Mouse (Mus musculus) kidney, adult 2 months (tissue): ENCODE results near the gene Stambp. TPM values are rescaled to one million over a fixed set of nuclear protein-coding genes. Genes with fewer than 3 reads are reported as not detected.
A peak's percentile ranks its signal among the peaks of the same experiment; 100 is the strongest.

ENCODE experiments used
- DNase-seq: peaks from one replicate; pipeline ENCODE4 v3.0.0; 2021
- H3K27ac ChIP-seq: fragments of 200-500 bp; 2 replicates; pipeline ENCODE4 v1.5.1; 2012; ENCODE audit warnings: low read depth, low read length, control low read depth, inconsistent platforms; ENCODE audit not compliant: insufficient read depth
- H3K27me3 ChIP-seq: fragments of 200-500 bp; replicated peaks from 2 replicates; pipeline ENCODE4 v1.6.1; 2012; ENCODE audit warnings: mild to moderate bottlenecking, moderate library complexity, low read length, inconsistent platforms; ENCODE audit not compliant: control insufficient read depth, insufficient read depth
- H3K36me3 ChIP-seq: fragments of 200-500 bp; 2 replicates; pipeline ENCODE4 v1.6.1; 2012; ENCODE audit warnings: mild to moderate bottlenecking, moderate library complexity, low read length, inconsistent platforms; ENCODE audit not compliant: control insufficient read depth, insufficient read depth
- H3K4me1 ChIP-seq: fragments of 200-500 bp; 2 replicates; pipeline ENCODE4 v1.6.1; 2011; ENCODE audit warnings: low read length; ENCODE audit not compliant: control insufficient read depth, insufficient read depth
- H3K4me3 ChIP-seq: fragments of 200-500 bp; 2 replicates; pipeline ENCODE4 v1.5.1; 2011; ENCODE audit warnings: mild to moderate bottlenecking, low read depth, low read length, control low read depth; ENCODE audit not compliant: insufficient read depth
- CTCF ChIP-seq: fragments of 200-500 bp; conservative IDR thresholded peaks from 2 replicates; pipeline ENCODE4 v1.5.1; 2011; ENCODE audit warnings: low read depth, mild to moderate bottlenecking, control low read depth, low read length, moderate library complexity, mixed read lengths; ENCODE audit not compliant: insufficient read depth, insufficient read length
- POLR2A ChIP-seq: fragments of 200-500 bp; IDR thresholded peaks from one replicate; pipeline ENCODE4 v1.6.1; 2011; ENCODE audit warnings: low read depth, low read length, control low read depth
- WGBS: fragments of 180-500 bp; shearing (Covaris S2); methylation state at CpG from one replicate; pipeline ENCODE4 v1.1.7; 2018; 5-methylcytosine and 5-hydroxymethylcytosine counted together
- polyA plus RNA-seq: library from polyadenylated mRNA; depleted of rRNA; stranded (reverse); fragments of >200 nt; gene quantifications from 2 replicates; pipeline ENCODE4 v1.2.3, GENCODE M21; 2012

Gene Stambp
- polyA plus RNA-seq, 1 experiment: 13.9 TPM

GRCm38 (mm10) chr6:83568901-83569862 is 3.3 kb downstream of the Stambp start:
- H3K36me3 ChIP-seq: no peaks in the 10 kb centered on the region
- H3K27ac ChIP-seq: no peak overlapping the region
- H3K4me1 ChIP-seq: peaks cover 9% of the 10 kb centered on the region; the same call in 1 of the 2 replicates
- 62% methylated on average over 20 of the region's 20 CpGs for WGBS
- no peak for DNase-seq
- TF ChIP-seq CTCF: no peak
- H3K27me3 ChIP-seq: no peaks in the 10 kb centered on the region
- no peak overlapping the region for H3K4me3 ChIP-seq

- H3K36me3 ChIP-seq: peaks cover 1% of the 10 kb centered on the region; the same call in 1 of the 2 replicates
Observed at GRCm38 (mm10) chr6:83555972-83556371, 16.6 kb downstream of the Stambp start.

GRCm38 (mm10) chr6:83548346-83548745 is 24.2 kb downstream of the Stambp start:
- Histone ChIP-seq H3K4me1 (no peaks in the 10 kb centered on the region), H3K27ac (no peak overlapping the region), H3K36me3 (peaks cover 2% of the 10 kb centered on the region), H3K4me3 (no peak overlapping the region), H3K27me3 (no peaks in the 10 kb centered on the region)
- DNase-seq: peak; percentile 73
- WGBS: 33% methylated on average over 5 of the region's 5 CpGs
- TF ChIP-seq POLR2A (no peak), CTCF (no peak)

More at GRCm38 (mm10) chr6:83555972-83556371, 16.6 kb downstream of the Stambp start:
- Histone ChIP-seq H3K4me1 (no peaks in the 10 kb centered on the region), H3K4me3 (no peak overlapping the region), H3K27ac (no peak overlapping the region), H3K27me3 (no peaks in the 10 kb centered on the region)
- 76% methylated on average over 6 of the region's 6 CpGs for WGBS
- no peak for DNase-seq
- TF ChIP-seq POLR2A (no peak), CTCF (no peak)

GRCm38 (mm10) chr6:83545778-83546177 is 26.8 kb downstream of the Stambp start:
- H3K4me1 ChIP-seq: no peaks in the 10 kb centered on the region
- 85% methylated on average over 3 of the region's 3 CpGs for WGBS
- no peak for TF ChIP-seq CTCF
- no peak for TF ChIP-seq POLR2A
- no peak overlapping the region for H3K4me3 ChIP-seq
- H3K36me3 ChIP-seq: peaks cover 2% of the 10 kb centered on the region
- H3K27me3 ChIP-seq: no peaks in the 10 kb centered on the region
- no peak for DNase-seq
- no peak overlapping the region for H3K27ac ChIP-seq

- WGBS: 80% methylated on average over 11 of the region's 11 CpGs
Observed at GRCm38 (mm10) chr6:83541756-83542456, 30.6 kb downstream of the Stambp start.

GRCm38 (mm10) chr6:83540017-83540416 is 32.5 kb downstream of the Stambp start:
- Histone ChIP-seq H3K36me3 (no peaks in the 10 kb centered on the region; the same call in 1 of the 2 replicates), H3K27me3 (no peaks in the 10 kb centered on the region), H3K4me1 (no peaks in the 10 kb centered on the region), H3K4me3 (no peak overlapping the region), H3K27ac (no peak overlapping the region)
- DNase-seq: no peak
- no peak for TF ChIP-seq POLR2A
- no peak for TF ChIP-seq CTCF
- 52% methylated on average over 4 of the region's 4 CpGs for WGBS

More at GRCm38 (mm10) chr6:83541756-83542456, 30.6 kb downstream of the Stambp start:
- TF ChIP-seq POLR2A (no peak), CTCF (no peak)
- H3K4me1 ChIP-seq: no peaks in the 10 kb centered on the region
- H3K27ac ChIP-seq: no peak overlapping the region
- no peak for DNase-seq
- peaks cover 2% of the 10 kb centered on the region for H3K36me3 ChIP-seq
- H3K4me3 ChIP-seq: no peak overlapping the region
- no peaks in the 10 kb centered on the region for H3K27me3 ChIP-seq

GRCm38 (mm10) chr6:83536795-83537059 is 35.8 kb downstream of the Stambp start:
- Histone ChIP-seq H3K27me3 (no peaks in the 10 kb centered on the region), H3K27ac (no peak overlapping the region), H3K4me1 (no peaks in the 10 kb centered on the region), H3K36me3 (no peaks in the 10 kb centered on the region), H3K4me3 (no peak overlapping the region)
- no peak for DNase-seq
- TF ChIP-seq POLR2A (no peak), CTCF (no peak)
- WGBS: 61% methylated on average over 6 of the region's 6 CpGs
